In genomic region chr19:9981621-9982020, GRCm38 (mm10) we compare ENCODE assay signal across 8 mouse cellular contexts. TPM values are rescaled to one million over a fixed set of nuclear protein-coding genes. Genes with fewer than 3 reads are reported as not detected.
DNase-seq lines count a peak whose midpoint lies in the region; ATAC-seq lines count a peak whose summit lies in the region.

No protein-coding gene starts in this region.

- DNase-seq in kidney, adult 11 months, result no peak
- DNase-seq in embryonic facial prominence, embryonic 10.5 days (ENCODE audit: low spot score), result no peak
- DNase-seq in embryo, embryonic 10 days (ENCODE audit: low spot score), result no peak
- DNase-seq in kidney, postnatal 36 days, result no peak
- no peak for DNase-seq in right cerebral cortex, postnatal 4 days

- no peaks in the 10 kb centered on the region for H3K27me3 ChIP-seq in kidney, embryonic 15.5 days
- H3K27me3 ChIP-seq in embryonic facial prominence, embryonic 10.5 days (replicated peaks; ENCODE audit: low read depth, poor library complexity, severe bottlenecking), result no peaks in the 10 kb centered on the region
- no peaks in the 10 kb centered on the region for H3K27me3 ChIP-seq in hindbrain, embryonic 16.5 days (replicated peaks; ENCODE audit: control insufficient read depth, insufficient read depth, low read length)
- no peaks in the 10 kb centered on the region for H3K27me3 ChIP-seq in midbrain, embryonic 16.5 days (ENCODE audit: control insufficient read depth, insufficient read depth, low read depth, low read length)

- H3K9me3 ChIP-seq in kidney, embryonic 15.5 days (replicated peaks), result no peaks in the 10 kb centered on the region
- no peaks in the 10 kb centered on the region for H3K9me3 ChIP-seq in embryonic facial prominence, embryonic 10.5 days
- H3K9me3 ChIP-seq in hindbrain, embryonic 16.5 days (ENCODE audit: control insufficient read depth, low read length), result no peaks in the 10 kb centered on the region
- H3K9me3 ChIP-seq in midbrain, embryonic 16.5 days (replicated peaks; ENCODE audit: control insufficient read depth, low read length, poor library complexity, severe bottlenecking), result no peaks in the 10 kb centered on the region

- H3K36me3 ChIP-seq in kidney, embryonic 15.5 days, result peaks cover 24% of the 10 kb centered on the region
- H3K36me3 ChIP-seq in embryonic facial prominence, embryonic 10.5 days (replicated peaks), result peaks cover 29% of the 10 kb centered on the region
- peaks cover 16% of the 10 kb centered on the region for H3K36me3 ChIP-seq in hindbrain, embryonic 16.5 days (ENCODE audit: control insufficient read depth, insufficient read depth, low read length)
- peaks cover 11% of the 10 kb centered on the region for H3K36me3 ChIP-seq in midbrain, embryonic 16.5 days (ENCODE audit: control insufficient read depth, insufficient read depth, low read length)

- 76% methylated on average over 4 of the region's 4 CpGs for WGBS in kidney, embryonic 15.5 days
- WGBS in embryonic facial prominence, embryonic 10.5 days, result 68% methylated on average over 4 of the region's 4 CpGs
- WGBS in hindbrain, embryonic 16.5 days, result 64% methylated on average over 4 of the region's 4 CpGs
- WGBS in midbrain, embryonic 16.5 days, result 57% methylated on average over 4 of the region's 4 CpGs

- no peak for ATAC-seq in kidney, embryonic 15.5 days (replicated peaks; ENCODE audit: low FRiP score)
- ATAC-seq in hindbrain, embryonic 16.5 days, result no peak
- no peak for ATAC-seq in midbrain, embryonic 16.5 days

- peaks cover 26% of the 10 kb centered on the region for H3K4me1 ChIP-seq in kidney, embryonic 15.5 days
- peaks cover 29% of the 10 kb centered on the region for H3K4me1 ChIP-seq in embryonic facial prominence, embryonic 10.5 days
- peaks cover 15% of the 10 kb centered on the region for H3K4me1 ChIP-seq in hindbrain, embryonic 16.5 days (ENCODE audit: control insufficient read depth, insufficient read depth, low read depth, low read length)
- H3K4me1 ChIP-seq in midbrain, embryonic 16.5 days (ENCODE audit: control insufficient read depth, insufficient read depth, low read length), result peaks cover 19% of the 10 kb centered on the region

- peak overlapping the region; percentile 35; the same call in 1 of the 2 replicates for H3K9ac ChIP-seq in kidney, embryonic 15.5 days
- H3K9ac ChIP-seq in hindbrain, embryonic 16.5 days (ENCODE audit: low read depth, low read length), result peak overlapping the region; percentile 65
- peak overlapping the region; percentile 71 for H3K9ac ChIP-seq in midbrain, embryonic 16.5 days (ENCODE audit: low read depth, low read length)

- peak overlapping the region; percentile 70 for H3K4me3 ChIP-seq in kidney, embryonic 15.5 days (replicated peaks)
- H3K4me3 ChIP-seq in embryonic facial prominence, embryonic 10.5 days, result peak overlapping the region; percentile 89
- H3K4me3 ChIP-seq in hindbrain, embryonic 16.5 days (ENCODE audit: low read length), result peak overlapping the region; percentile 73
- H3K4me3 ChIP-seq in midbrain, embryonic 16.5 days (ENCODE audit: low read depth, low read length), result peak overlapping the region; percentile 96

- no peak overlapping the region; the same call in 1 of the 2 replicates for H3K27ac ChIP-seq in kidney, embryonic 15.5 days
- peak overlapping the region; percentile 94 for H3K27ac ChIP-seq in embryonic facial prominence, embryonic 10.5 days (replicated peaks)
- H3K27ac ChIP-seq in hindbrain, embryonic 16.5 days (ENCODE audit: low read depth, low read length), result peak overlapping the region; percentile 89
- H3K27ac ChIP-seq in midbrain, embryonic 16.5 days (ENCODE audit: low read length), result peak overlapping the region; percentile 91

- peak overlapping the region; percentile 56 for H3K4me2 ChIP-seq in kidney, embryonic 15.5 days
- H3K4me2 ChIP-seq in hindbrain, embryonic 16.5 days (ENCODE audit: low read length), result peak overlapping the region; percentile 74
- peak overlapping the region; percentile 83 for H3K4me2 ChIP-seq in midbrain, embryonic 16.5 days (ENCODE audit: low read length)

RNA-seq across cellular contexts. Expression of gene Fth1, which starts 1.2 kb away (rescaled TPM):
- polyA plus RNA-seq in kidney, embryonic 15.5 days (2015; fragmentation: Nextera tagmentation; extraction: Ambion mirVana), result 1,594 and 1,598 TPM in 2 replicates
- 1,291 and 1,338 TPM in 2 replicates for polyA plus RNA-seq in embryonic facial prominence, embryonic 10.5 days (2016; fragmentation: Nextera tagmentation; extraction: Ambion mirVana)
- 1,751 and 1,961 TPM in 2 replicates for polyA plus RNA-seq in hindbrain, embryonic 16.5 days (2015; fragmentation: Nextera tagmentation; extraction: Ambion mirVana)
- 1,587 and 1,694 TPM in 2 replicates for polyA plus RNA-seq in midbrain, embryonic 16.5 days (2015; fragmentation: Nextera tagmentation; extraction: Ambion mirVana)

RNA-seq across cellular contexts. Expression of gene Best1, which starts 19.8 kb away (rescaled TPM):
- polyA plus RNA-seq in kidney, embryonic 15.5 days (2015; fragmentation: Nextera tagmentation; extraction: Ambion mirVana), result 1.4 and 1.7 TPM in 2 replicates
- 1.6 TPM in 2 replicates for polyA plus RNA-seq in embryonic facial prominence, embryonic 10.5 days (2016; fragmentation: Nextera tagmentation; extraction: Ambion mirVana)
- 2.5 and 3.2 TPM in 2 replicates for polyA plus RNA-seq in hindbrain, embryonic 16.5 days (2015; fragmentation: Nextera tagmentation; extraction: Ambion mirVana)
- 2.9 TPM in 2 replicates for polyA plus RNA-seq in midbrain, embryonic 16.5 days (2015; fragmentation: Nextera tagmentation; extraction: Ambion mirVana)

RNA-seq across cellular contexts. Expression of gene Rab3il1, which starts 19.8 kb away (rescaled TPM):
- polyA plus RNA-seq in kidney, embryonic 15.5 days (2015; fragmentation: Nextera tagmentation; extraction: Ambion mirVana), result 28.0 and 34.3 TPM in 2 replicates
- polyA plus RNA-seq in embryonic facial prominence, embryonic 10.5 days (2016; fragmentation: Nextera tagmentation; extraction: Ambion mirVana), result 51.7 and 57.4 TPM in 2 replicates
- 22.1 and 25.6 TPM in 2 replicates for polyA plus RNA-seq in hindbrain, embryonic 16.5 days (2015; fragmentation: Nextera tagmentation; extraction: Ambion mirVana)
- 21.4 and 21.8 TPM in 2 replicates for polyA plus RNA-seq in midbrain, embryonic 16.5 days (2015; fragmentation: Nextera tagmentation; extraction: Ambion mirVana)

RNA-seq across cellular contexts. Expression of gene Fads3, which starts 59.7 kb away (rescaled TPM):
- 21.5 and 22.3 TPM in 2 replicates for polyA plus RNA-seq in kidney, embryonic 15.5 days (2015; fragmentation: Nextera tagmentation; extraction: Ambion mirVana)
- 4.0 and 4.3 TPM in 2 replicates for polyA plus RNA-seq in embryonic facial prominence, embryonic 10.5 days (2016; fragmentation: Nextera tagmentation; extraction: Ambion mirVana)
- 39.7 and 42.1 TPM in 2 replicates for polyA plus RNA-seq in hindbrain, embryonic 16.5 days (2015; fragmentation: Nextera tagmentation; extraction: Ambion mirVana)
- 31.6 and 38.2 TPM in 2 replicates for polyA plus RNA-seq in midbrain, embryonic 16.5 days (2015; fragmentation: Nextera tagmentation; extraction: Ambion mirVana)
